Mouse (Mus musculus) heart, adult 2 months (tissue): ENCODE measurements around the gene Rbfox2.

Source experiments
- CTCF ChIP-seq: fragments of 200-600 bp; IDR thresholded peaks from 2 replicates; pipeline ENCODE4 v1.8.1; 2022; ENCODE audit warnings: antibody characterized with exemption, mild to moderate bottlenecking, moderate library complexity
- EP300 ChIP-seq: fragments of 200-500 bp; IDR thresholded peaks from 2 replicates; pipeline ENCODE4 v1.6.1; 2011; ENCODE audit warnings: low read depth, low read length, control low read depth; ENCODE audit not compliant: insufficient read depth
- POLR2A ChIP-seq: fragments of 200-500 bp; IDR thresholded peaks from 2 replicates; pipeline ENCODE4 v1.6.1; 2011; ENCODE audit warnings: mild to moderate bottlenecking, low read depth, low read length, control low read depth; ENCODE audit not compliant: insufficient read depth

DNA sequence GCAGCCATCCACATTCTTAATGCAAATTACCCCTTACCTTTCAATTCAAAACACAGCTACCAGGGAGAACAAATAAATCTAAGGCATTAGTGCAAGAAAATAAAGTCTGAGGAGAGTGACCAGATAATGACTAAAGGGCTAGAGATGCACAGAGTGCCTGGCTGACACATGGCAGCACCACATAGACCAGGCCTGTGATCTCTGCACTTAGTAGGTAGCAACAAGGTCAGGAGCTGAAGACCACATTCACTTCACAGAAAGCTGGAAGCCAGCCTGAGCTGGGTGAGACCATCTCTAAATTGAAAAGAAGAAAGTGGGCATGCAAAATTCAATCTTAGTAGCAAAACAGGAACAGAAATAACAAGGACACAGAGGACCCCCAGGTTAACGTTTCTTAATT is 30.5 kb downstream of the Rbfox2 start:
- TF ChIP-seq CTCF (no peak), POLR2A (no peak), EP300 (no peak)
